Mouse (Mus musculus): ENCODE measurements around the gene Lypd6b.

The Lypd6b gene

GRCm38 (mm10) chr2:49787376-49788050, at the start of gene Lypd6b:
Lypd6b (plus strand) TSS chr2:49787688.
- no peak for DNase-seq (ENCODE audit: low spot score in 2 of 2)

GRCm38 (mm10) chr2:49739046-49739445, 48.4 kb upstream of the Lypd6b start:
- DNase-seq (ENCODE audit: low spot score in 2 of 2): no peak

- DNase-seq (ENCODE audit: low spot score in 2 of 2): no peak
Observed at GRCm38 (mm10) chr2:49741026-49741425, 46.5 kb upstream of the Lypd6b start.

GRCm38 (mm10) chr2:49741895-49742734, 45.4 kb upstream of the Lypd6b start:
- DNase-seq (ENCODE audit: low spot score in 2 of 2): no peak

- no peak for DNase-seq (ENCODE audit: low spot score in 2 of 2)
Observed at GRCm38 (mm10) chr2:49742919-49743318, 44.6 kb upstream of the Lypd6b start.

GRCm38 (mm10) chr2:49743775-49744174, 43.7 kb upstream of the Lypd6b start:
- DNase-seq (ENCODE audit: low spot score in 2 of 2): no peak

GRCm38 (mm10) chr2:49744251-49745093, 43.0 kb upstream of the Lypd6b start:
- no peak for DNase-seq (ENCODE audit: low spot score in 2 of 2)

GRCm38 (mm10) chr2:49745094-49745781, 42.2 kb upstream of the Lypd6b start:
- DNase-seq (ENCODE audit: low spot score in 2 of 2): no peak

- DNase-seq (ENCODE audit: low spot score in 2 of 2): no peak
Observed at GRCm38 (mm10) chr2:49746947-49747346, 40.5 kb upstream of the Lypd6b start.

- DNase-seq (ENCODE audit: low spot score in 2 of 2): no peak
Observed at GRCm38 (mm10) chr2:49747670-49748069, 39.8 kb upstream of the Lypd6b start.

GRCm38 (mm10) chr2:49748628-49749342, 38.7 kb upstream of the Lypd6b start:
- peak; percentile 55 to 62 for DNase-seq (ENCODE audit: low spot score in 2 of 2)

- no peak for DNase-seq (ENCODE audit: low spot score in 2 of 2)
Observed at GRCm38 (mm10) chr2:49749730-49750576, 37.5 kb upstream of the Lypd6b start.

GRCm38 (mm10) chr2:49751544-49752210, 35.8 kb upstream of the Lypd6b start:
- DNase-seq (ENCODE audit: low spot score in 2 of 2): no peak

GRCm38 (mm10) chr2:49752211-49752607, 35.3 kb upstream of the Lypd6b start:
- DNase-seq (ENCODE audit: low spot score in 2 of 2): no peak

GRCm38 (mm10) chr2:49753062-49753461, 34.4 kb upstream of the Lypd6b start:
- no peak for DNase-seq (ENCODE audit: low spot score in 2 of 2)

GRCm38 (mm10) chr2:49755054-49755453, 32.4 kb upstream of the Lypd6b start:
- no peak for DNase-seq (ENCODE audit: low spot score in 2 of 2)

GRCm38 (mm10) chr2:49757616-49758015, 29.9 kb upstream of the Lypd6b start:
- no peak for DNase-seq (ENCODE audit: low spot score in 2 of 2)

- DNase-seq (ENCODE audit: low spot score in 2 of 2): no peak
Observed at GRCm38 (mm10) chr2:49764331-49764946, 23.0 kb upstream of the Lypd6b start.

GRCm38 (mm10) chr2:49768916-49769315, 18.6 kb upstream of the Lypd6b start:
- DNase-seq (ENCODE audit: low spot score in 2 of 2): no peak
